Mouse (Mus musculus) forebrain, embryonic 10.5 days (tissue): Measurements from ENCODE around the gene Ptgfrn. TPM values are rescaled to one million over a fixed set of nuclear protein-coding genes. Genes with fewer than 3 reads are reported as not detected.

Source experiments
- DNase-seq: peaks from one replicate; pipeline ENCODE4 v3.0.0-alpha.2; 2017; ENCODE audit warnings: low spot score; ENCODE audit errors: extremely low spot score
- H3K27ac ChIP-seq: fragments of 300-500 bp; sonication (generic); 2 replicates; pipeline ENCODE4 v1.5.1; 2016; ENCODE audit warnings: mild to moderate bottlenecking
- H3K27me3 ChIP-seq: fragments of 300-500 bp; sonication (generic); 2 replicates; pipeline ENCODE4 v1.6.1; 2016; ENCODE audit warnings: mild to moderate bottlenecking; ENCODE audit not compliant: poor library complexity, severe bottlenecking
- H3K36me3 ChIP-seq: fragments of 300-500 bp; sonication (generic); replicated peaks from 2 replicates; pipeline ENCODE4 v1.6.1; 2016; ENCODE audit warnings: mild to moderate bottlenecking, moderate library complexity
- H3K4me1 ChIP-seq: fragments of 300-500 bp; sonication (generic); 2 replicates; pipeline ENCODE4 v1.6.1; 2016
- H3K4me3 ChIP-seq: fragments of 300-500 bp; sonication (generic); 2 replicates; pipeline ENCODE4 v1.5.1; 2016; ENCODE audit warnings: mild to moderate bottlenecking, moderate library complexity
- H3K9me3 ChIP-seq: fragments of 300-500 bp; sonication (generic); 2 replicates; pipeline ENCODE4 v1.6.1; 2016; ENCODE audit warnings: mild to moderate bottlenecking, moderate library complexity
- WGBS: fragments of 180-500 bp; shearing (Covaris S2); methylation state at CpG from one replicate; pipeline ENCODE4 v1.1.7; 2016; 5-methylcytosine and 5-hydroxymethylcytosine counted together
- polyA plus RNA-seq: library from polyadenylated mRNA; unstranded; fragments of >200 nt; fragmentation: Nextera tagmentation; extraction: Ambion mirVana; gene quantifications from 2 replicates; pipeline ENCODE4 v1.2.1, GENCODE M21; 2016

The Ptgfrn gene
- polyA plus RNA-seq, 1 experiment from 2014 or later: 3.3 TPM

DNA sequence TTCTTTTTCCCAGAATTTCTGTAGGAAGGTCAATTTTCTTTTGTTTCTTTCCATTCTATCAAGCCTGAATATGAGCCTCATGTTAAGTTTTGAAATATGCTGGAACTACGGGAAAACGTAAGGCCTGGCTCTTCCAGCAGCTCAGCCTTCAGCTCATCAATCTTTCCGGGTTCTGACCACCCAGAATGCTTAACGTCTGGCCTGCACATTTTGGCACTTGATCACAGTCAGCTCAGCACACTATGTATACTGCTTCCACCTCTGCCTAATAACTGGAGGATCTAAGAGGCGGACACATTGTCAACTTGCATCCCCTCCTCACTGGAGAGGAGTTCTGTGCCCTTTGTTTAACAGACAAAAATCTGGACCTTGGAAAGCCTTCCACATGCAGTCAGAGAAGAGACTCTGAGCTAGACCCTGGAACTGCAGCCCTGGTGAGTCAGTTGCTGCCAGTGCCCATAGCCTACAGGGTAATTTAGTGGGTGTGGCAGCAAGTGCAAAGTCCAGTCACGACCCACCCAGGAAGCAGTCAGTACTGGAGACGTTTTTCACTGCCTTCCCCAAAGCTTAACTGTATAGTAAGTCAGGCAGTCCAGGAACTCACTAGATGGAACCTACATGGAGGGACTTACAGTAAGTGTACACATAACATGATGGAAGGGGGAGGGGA is 1.9 kb upstream of the Ptgfrn start:
- no peaks in the 10 kb centered on the region; the same call in 1 of the 2 replicates for H3K36me3 ChIP-seq
- no peak for DNase-seq
- H3K9me3 ChIP-seq: no peaks in the 10 kb centered on the region
- no peak overlapping the region; the same call in 1 of the 2 replicates for H3K27ac ChIP-seq
- 60% methylated on average over 7 of the region's 7 CpGs for WGBS
- H3K4me1 ChIP-seq: peaks cover 64% of the 10 kb centered on the region
- peaks cover 22% of the 10 kb centered on the region for H3K27me3 ChIP-seq
- H3K4me3 ChIP-seq: no peak overlapping the region

DNA sequence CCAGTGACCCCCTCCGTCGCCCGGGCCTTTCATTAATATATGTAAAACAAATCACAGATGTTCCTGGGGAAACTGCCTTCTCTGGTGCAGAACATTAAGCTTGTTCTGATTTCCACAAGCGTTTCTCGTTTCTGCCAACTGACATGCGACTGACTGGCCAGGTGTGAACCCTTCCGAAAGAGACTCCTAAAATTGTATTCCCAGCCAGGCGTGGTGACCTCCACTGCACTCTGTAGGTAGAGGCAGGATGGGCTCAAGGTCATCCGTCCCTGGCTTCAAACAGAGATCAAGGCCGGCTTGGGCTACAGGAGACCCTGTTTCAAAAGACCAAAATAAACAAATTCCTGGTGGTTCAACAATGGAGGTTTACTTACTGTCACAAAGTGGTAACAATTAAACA is 1.2 kb upstream of the Ptgfrn start:
- H3K27me3 ChIP-seq: peaks cover 22% of the 10 kb centered on the region
- DNase-seq: no peak
- no peak overlapping the region for H3K4me3 ChIP-seq
- 53% methylated on average over 10 of the region's 10 CpGs for WGBS
- no peaks in the 10 kb centered on the region; the same call in 1 of the 2 replicates for H3K36me3 ChIP-seq
- peaks cover 64% of the 10 kb centered on the region for H3K4me1 ChIP-seq
- no peaks in the 10 kb centered on the region for H3K9me3 ChIP-seq
- H3K27ac ChIP-seq: 0 out of 2 replicates have a peak overlapping the region, but pooled peaks have one; percentile 96

DNA sequence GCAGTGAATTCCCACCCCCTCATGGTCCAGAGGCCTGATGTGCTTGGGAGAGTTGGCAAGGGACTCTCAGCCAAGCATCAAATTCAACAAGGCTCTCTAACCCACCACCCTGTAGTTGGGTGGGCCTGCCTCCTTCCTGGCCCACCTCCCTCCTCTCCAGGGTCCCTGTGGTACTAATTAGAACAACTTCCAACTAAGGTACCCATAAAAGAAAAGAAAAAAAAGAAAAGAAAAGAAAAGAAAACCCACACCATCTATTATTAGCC is 693 bp upstream of the Ptgfrn start:
- peak overlapping the region; percentile 89 for H3K4me3 ChIP-seq
- H3K36me3 ChIP-seq: no peaks in the 10 kb centered on the region; the same call in 1 of the 2 replicates
- peaks cover 22% of the 10 kb centered on the region for H3K27me3 ChIP-seq
- peak overlapping the region; percentile 96 for H3K27ac ChIP-seq
- H3K4me1 ChIP-seq: peaks cover 68% of the 10 kb centered on the region
- H3K9me3 ChIP-seq: no peaks in the 10 kb centered on the region
- no peak for DNase-seq

DNA sequence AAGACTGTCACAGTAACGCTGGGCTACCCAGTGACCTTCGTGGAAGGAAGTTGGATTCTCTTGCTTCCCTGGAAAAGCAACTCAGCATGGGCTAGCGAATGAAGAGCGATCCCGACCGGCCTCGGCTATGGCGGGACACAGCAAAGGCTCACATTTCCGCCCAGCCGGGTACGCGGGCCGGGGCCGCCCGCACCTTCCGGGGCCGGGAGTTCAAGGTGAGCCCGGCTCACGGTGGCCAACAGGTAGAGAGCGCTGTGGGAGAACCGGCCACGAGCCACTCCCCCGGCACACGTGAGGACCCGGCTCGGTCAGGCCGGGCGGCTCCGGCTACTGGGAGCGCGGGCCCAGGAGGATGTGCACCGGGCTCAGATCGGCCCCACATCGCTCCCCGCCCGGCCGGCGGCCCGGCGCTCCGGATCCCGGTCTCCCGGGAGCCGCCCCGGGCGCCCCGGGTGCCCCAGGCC is 488 bp downstream of the Ptgfrn start:
- Histone ChIP-seq H3K9me3 (no peaks in the 10 kb centered on the region), H3K4me3 (peak overlapping the region; percentile 89), H3K4me1 (peaks cover 80% of the 10 kb centered on the region), H3K27me3 (peaks cover 22% of the 10 kb centered on the region), H3K27ac (peak overlapping the region; percentile 96), H3K36me3 (no peaks in the 10 kb centered on the region; the same call in 1 of the 2 replicates)
- under 1% methylated on average over 44 of the region's 47 CpGs for WGBS
- DNase-seq: peak; percentile 38

DNA sequence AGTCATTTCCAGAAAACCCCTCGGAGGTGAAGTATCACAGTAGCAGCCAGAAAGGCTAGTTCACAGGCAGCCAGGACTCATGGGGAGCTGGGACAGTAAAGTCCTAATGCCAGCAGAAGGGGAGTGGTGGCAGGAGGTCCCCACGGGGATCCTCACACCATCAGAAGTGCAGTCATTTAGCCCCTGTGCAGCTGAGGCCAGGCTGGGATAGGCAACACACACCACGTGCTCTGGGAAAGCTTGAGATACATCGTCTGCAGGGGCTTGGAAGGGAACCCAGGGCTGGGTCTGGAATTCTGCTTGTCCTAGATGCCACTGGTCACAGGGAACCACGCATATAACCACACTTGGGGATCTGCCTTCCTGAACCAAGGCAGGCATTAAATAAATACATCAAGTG is 1.2 kb downstream of the Ptgfrn start:
- peak overlapping the region; percentile 96 for H3K27ac ChIP-seq

DNA sequence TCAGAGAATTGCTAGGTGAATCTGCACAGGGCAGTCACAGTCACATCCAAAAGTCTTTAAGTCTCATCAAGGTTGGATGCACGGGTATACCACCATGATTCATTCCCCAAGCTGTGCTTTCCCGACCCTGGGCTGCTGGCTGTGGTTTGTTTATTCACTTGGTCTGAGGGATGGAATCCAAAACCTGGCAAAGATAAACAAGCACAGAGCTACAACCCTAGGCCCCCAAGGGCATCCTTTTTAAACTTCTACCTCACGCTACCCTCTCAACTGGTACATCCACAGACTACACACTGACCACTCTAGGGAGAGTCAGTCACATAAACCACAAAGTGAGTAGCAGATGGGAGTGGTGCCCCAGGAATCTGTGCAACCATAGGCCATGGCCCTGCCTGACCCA is 1.8 kb downstream of the Ptgfrn start:
- Histone ChIP-seq H3K4me3 (peak overlapping the region; percentile 89), H3K27ac (peak overlapping the region; percentile 96; the same call in 1 of the 2 replicates)

More for the DNA sequence above, 1.2 kb downstream of the Ptgfrn start:
- DNase-seq: no peak
- Histone ChIP-seq H3K4me3 (peak overlapping the region; percentile 89), H3K9me3 (no peaks in the 10 kb centered on the region), H3K4me1 (peaks cover 80% of the 10 kb centered on the region), H3K27me3 (peaks cover 22% of the 10 kb centered on the region), H3K36me3 (peaks cover 3% of the 10 kb centered on the region; the same call in 1 of the 2 replicates)
- WGBS: 25% methylated on average over 5 of the region's 5 CpGs

DNA sequence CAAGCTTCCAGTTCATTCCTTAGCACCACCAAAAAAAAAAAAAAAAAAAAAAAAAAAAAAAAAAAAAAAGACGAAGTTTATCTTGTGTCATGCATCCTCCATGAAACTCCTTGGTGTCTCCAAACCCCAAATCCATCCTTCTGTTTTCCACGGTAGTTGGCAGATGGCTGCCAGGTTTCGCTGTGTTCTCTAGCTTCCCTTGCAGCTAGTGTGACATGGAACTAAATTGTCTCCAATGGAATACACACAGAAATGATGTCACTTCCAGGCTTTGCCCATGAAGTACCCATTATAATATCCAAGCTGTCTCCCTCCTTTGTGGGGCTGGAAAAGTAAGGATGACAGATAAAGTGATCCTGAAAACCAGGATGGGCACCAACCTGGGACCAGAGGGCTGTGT is 3.8 kb downstream of the Ptgfrn start:
- H3K27ac ChIP-seq: no peak overlapping the region
- H3K4me3 ChIP-seq: no peak overlapping the region
- DNase-seq: no peak
- H3K27me3 ChIP-seq: peaks cover 14% of the 10 kb centered on the region; the same call in 1 of the 2 replicates
- peaks cover 71% of the 10 kb centered on the region for H3K4me1 ChIP-seq
- WGBS: 97% methylated on average over 3 of the region's 3 CpGs
- no peaks in the 10 kb centered on the region for H3K9me3 ChIP-seq
- H3K36me3 ChIP-seq: peaks cover 3% of the 10 kb centered on the region; the same call in 1 of the 2 replicates

More for the DNA sequence above, 1.8 kb downstream of the Ptgfrn start:
- Histone ChIP-seq H3K4me1 (peaks cover 80% of the 10 kb centered on the region), H3K36me3 (peaks cover 3% of the 10 kb centered on the region; the same call in 1 of the 2 replicates), H3K9me3 (no peaks in the 10 kb centered on the region), H3K27me3 (peaks cover 22% of the 10 kb centered on the region)
- 64% methylated on average over 3 of the region's 3 CpGs for WGBS
- DNase-seq: no peak

DNA sequence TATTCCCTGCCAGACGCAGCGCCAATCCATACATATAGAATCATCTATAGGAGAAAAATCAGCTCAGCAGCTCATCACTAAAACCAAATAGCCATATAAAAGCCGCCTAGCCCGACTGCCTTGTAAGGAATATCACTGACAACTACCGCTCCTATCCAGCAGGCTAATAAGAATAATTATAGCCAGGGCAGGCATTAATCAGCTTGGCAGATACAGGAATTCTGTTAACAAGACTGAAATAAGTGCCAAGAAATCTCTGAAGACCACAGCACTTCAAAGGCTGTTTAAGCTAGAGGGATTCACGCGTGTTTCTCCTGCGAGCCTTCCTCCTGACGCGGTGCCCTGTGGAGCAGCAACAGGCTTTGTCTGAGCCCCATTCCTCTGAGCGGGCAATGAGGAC is 4.6 kb downstream of the Ptgfrn start:
- H3K4me1 ChIP-seq: peaks cover 71% of the 10 kb centered on the region
- DNase-seq: no peak
- WGBS: 89% methylated on average over 11 of the region's 11 CpGs
- H3K27ac ChIP-seq: peak overlapping the region; percentile 25; the same call in 1 of the 2 replicates
- peaks cover 11% of the 10 kb centered on the region; the same call in 1 of the 2 replicates for H3K27me3 ChIP-seq
- H3K4me3 ChIP-seq: no peak overlapping the region
- peaks cover 3% of the 10 kb centered on the region; the same call in 1 of the 2 replicates for H3K36me3 ChIP-seq
- H3K9me3 ChIP-seq: no peaks in the 10 kb centered on the region

DNA sequence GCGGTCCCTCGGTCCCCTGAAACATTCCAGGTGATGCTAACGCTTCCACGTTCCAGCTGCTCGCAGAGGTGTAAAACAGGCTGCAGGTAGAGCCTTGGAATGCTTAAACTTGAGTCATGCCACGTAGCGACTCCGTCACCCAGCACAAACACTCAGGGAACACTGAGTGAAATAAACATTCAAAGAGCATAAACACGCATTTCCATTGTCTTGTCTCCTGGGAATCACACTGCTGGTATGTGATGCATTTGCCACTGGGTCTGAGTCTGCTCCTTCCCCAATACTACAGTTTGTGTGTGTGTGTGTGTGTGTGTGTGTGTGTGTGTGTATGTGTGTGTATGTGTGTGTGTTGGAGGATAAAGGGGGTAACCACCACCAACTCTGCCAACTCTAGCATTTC is 5.2 kb downstream of the Ptgfrn start:
- Histone ChIP-seq H3K27me3 (0 out of 2 replicates have a peak, but pooled peaks cover 7% of the 10 kb centered on the region), H3K36me3 (peaks cover 3% of the 10 kb centered on the region; the same call in 1 of the 2 replicates), H3K4me3 (no peak overlapping the region), H3K27ac (no peak overlapping the region), H3K4me1 (peaks cover 66% of the 10 kb centered on the region), H3K9me3 (no peaks in the 10 kb centered on the region)
- no peak for DNase-seq
- whole genome bisulfite sequencing: 91% methylated on average over 9 of the region's 9 CpGs

DNA sequence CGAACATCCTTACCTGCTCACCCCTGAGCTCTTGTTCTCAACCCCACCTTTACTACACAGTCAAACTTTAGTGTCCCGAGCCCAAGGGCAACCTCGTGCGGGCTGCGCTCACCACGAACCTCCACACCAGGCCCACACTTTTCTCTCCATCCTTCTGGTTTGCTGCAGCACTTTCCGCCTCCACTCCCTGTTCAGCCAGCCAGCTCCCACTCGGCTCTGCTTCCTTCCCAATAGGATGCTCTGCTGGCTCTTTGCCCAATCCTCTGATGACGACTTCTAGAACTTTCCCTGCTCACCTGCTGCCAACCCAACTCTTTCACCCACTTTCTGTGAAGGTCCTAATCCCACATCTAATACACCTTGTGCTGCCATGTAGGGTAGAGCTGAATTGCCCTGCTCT is 6.3 kb downstream of the Ptgfrn start:
- no peak for DNase-seq
- 89% methylated on average over 9 of the region's 9 CpGs for WGBS
- no peaks in the 10 kb centered on the region for H3K9me3 ChIP-seq

DNA sequence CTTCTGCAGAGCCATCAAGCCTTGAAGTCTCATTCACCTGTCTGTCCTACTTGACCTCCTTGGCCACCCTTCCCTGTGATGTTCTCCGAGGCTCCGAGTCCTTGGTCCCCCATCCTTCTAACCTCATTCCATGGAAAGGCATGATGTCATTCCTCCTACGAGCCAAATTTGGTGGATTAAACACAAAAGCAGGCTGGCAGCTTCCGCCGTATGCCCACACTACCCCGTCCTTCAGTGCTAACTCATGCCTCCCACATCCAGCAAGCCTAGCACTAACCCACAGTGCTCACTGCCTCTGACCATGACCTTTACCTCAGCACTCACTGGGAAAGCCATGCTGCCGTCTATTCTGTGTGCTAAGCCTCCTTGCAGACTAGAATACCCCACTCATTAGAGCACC is 8.0 kb downstream of the Ptgfrn start:
- no peak for DNase-seq
- no peaks in the 10 kb centered on the region for H3K27me3 ChIP-seq
- H3K4me1 ChIP-seq: peaks cover 59% of the 10 kb centered on the region
- H3K4me3 ChIP-seq: no peak overlapping the region
- 91% methylated on average over 7 of the region's 7 CpGs for WGBS
- H3K27ac ChIP-seq: no peak overlapping the region
- no peaks in the 10 kb centered on the region for H3K9me3 ChIP-seq
- peaks cover 12% of the 10 kb centered on the region for H3K36me3 ChIP-seq

More for the DNA sequence above, 6.3 kb downstream of the Ptgfrn start:
- 0 out of 2 replicates have a peak, but pooled peaks cover under 1% of the 10 kb centered on the region for H3K27me3 ChIP-seq
- H3K36me3 ChIP-seq: peaks cover 3% of the 10 kb centered on the region; the same call in 1 of the 2 replicates
- H3K4me1 ChIP-seq: peaks cover 64% of the 10 kb centered on the region
- H3K27ac ChIP-seq: peak overlapping the region; percentile 31; the same call in 1 of the 2 replicates
- H3K4me3 ChIP-seq: no peak overlapping the region

DNA sequence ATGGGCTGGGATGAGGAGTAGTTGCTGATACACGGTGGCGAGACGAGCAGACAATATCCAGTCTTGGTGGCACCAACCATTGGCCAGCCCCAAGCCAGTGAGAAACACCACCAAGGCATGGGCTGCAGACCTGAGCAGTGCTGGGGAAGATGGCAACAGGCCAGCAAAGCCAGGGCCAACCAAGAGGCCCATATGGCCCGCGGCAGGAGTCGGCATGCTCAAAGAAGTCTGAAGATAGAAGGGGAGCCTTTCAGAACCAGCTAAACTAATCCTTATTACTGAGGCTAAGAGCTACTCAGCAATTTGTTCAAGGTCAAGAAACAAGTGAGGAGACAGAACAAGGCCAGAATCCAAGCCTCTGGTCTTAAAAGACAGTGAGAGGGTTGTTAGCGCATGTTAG is 8.9 kb downstream of the Ptgfrn start:
- H3K36me3 ChIP-seq: peaks cover 12% of the 10 kb centered on the region
- no peaks in the 10 kb centered on the region for H3K9me3 ChIP-seq
- no peak overlapping the region for H3K27ac ChIP-seq
- peaks cover 59% of the 10 kb centered on the region for H3K4me1 ChIP-seq
- no peak for DNase-seq
- WGBS: 87% methylated on average over 7 of the region's 7 CpGs
- H3K27me3 ChIP-seq: no peaks in the 10 kb centered on the region
- H3K4me3 ChIP-seq: no peak overlapping the region

DNA sequence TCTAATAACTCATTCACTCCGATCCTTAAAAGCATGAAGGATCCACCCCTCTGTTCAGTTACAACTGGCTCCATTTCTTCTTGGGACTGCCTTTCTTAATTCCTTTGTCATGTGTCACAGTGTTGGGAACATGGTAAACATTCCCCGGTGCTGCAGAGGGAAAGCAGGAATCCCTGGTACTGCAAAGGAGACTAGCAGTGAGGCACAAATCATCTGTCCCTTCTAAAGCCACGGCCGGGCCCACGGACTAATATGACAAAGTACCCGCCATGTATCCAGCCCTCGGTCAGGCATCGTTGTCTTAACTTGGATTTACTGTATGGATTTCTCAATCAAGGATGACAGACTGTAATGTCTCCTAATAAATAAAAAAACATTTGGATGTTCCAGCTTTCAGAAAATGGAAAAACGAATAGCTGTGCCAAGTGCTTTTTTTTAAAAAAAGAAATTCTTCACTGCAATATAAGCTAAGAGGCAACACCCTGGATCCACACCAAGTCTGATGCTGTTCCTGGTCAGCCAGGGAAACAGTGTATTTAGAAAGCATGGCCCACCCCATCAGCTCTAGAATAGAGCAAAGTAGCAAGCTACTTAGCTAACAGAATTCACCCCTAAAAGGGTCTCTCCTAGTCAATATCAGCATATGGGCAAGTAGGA is 10.2 kb downstream of the Ptgfrn start:
- Histone ChIP-seq H3K27ac (no peak overlapping the region), H3K27me3 (no peaks in the 10 kb centered on the region), H3K36me3 (peaks cover 12% of the 10 kb centered on the region), H3K9me3 (no peaks in the 10 kb centered on the region), H3K4me3 (no peak overlapping the region), H3K4me1 (peaks cover 52% of the 10 kb centered on the region)
- no peak for DNase-seq
- WGBS: 87% methylated on average over 9 of the region's 9 CpGs
